Comparison of ENCODE assay signal across 16 mouse cellular contexts in the genomic region with DNA sequence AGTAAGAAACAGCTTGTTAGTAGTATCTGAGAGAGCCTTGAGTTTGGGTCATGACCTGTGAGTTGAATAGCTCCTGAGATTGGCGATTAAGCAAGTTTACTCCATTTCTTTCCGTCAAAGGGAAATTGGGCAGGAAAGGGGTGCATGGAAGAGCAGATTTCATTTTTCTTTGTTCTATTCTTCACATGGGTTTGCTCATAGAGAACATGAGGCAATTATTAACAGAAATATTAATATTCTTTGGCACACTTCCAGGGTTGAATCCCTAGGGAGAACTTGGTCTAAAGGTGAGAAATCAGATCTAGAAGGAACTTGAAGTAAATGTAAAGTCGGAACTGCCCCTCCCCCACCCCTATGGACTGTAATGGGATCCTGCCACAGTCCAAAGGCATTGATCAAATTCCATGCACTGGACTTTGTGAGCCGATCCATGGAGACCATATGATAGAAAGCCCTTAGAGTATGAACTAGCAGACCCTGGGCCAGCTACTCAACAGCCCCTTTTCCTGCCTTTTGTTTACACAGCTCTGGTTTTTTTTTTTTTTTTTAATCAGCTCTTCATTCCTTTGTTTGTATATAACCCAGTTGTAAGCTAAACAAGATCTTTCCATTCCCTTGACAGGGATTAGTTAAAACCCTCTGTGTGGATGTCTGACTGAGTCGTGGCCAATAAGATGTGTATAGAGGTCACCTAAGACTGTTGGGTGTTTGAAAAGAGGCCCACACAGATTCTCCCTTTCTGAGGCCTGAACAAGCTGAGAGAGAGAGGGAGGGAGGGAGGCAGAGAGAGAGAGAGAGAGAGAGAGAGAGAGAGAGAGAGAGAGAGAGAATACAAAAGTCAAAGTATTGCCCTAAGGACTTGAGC. TPM values are rescaled to one million over a fixed set of nuclear protein-coding genes. Genes with fewer than 3 reads are reported as not detected.
DNase-seq lines count a peak whose midpoint lies in the region; ATAC-seq and TF ChIP-seq lines count a peak whose summit lies in the region.
"Had no signal": no experiment of that assay in that cellular context is flagged by ENCODE, and none has a peak within 500 bp of the region (broad histone marks: within the 10 kb centered on the region; RNA-seq: fewer than 3 reads in every experiment).

No protein-coding gene starts in this region.

- no peak for TF ChIP-seq CTCF in small intestine, adult 2 months (IDR thresholded peaks at IDR 0.05; ENCODE audit: extremely low read depth, insufficient read length, insufficient replicate concordance, low read depth, low read length)

- WGBS in hindbrain, embryonic 11.5 days, result 61% methylated on average over 5 of the region's 5 CpGs
- 56% methylated on average over 5 of the region's 5 CpGs for WGBS in hindbrain, embryonic 12.5 days
- WGBS in lung, embryonic 15.5 days, result 19% methylated on average over 5 of the region's 5 CpGs
- 25% methylated on average over 5 of the region's 5 CpGs for WGBS in embryonic facial prominence, embryonic 11.5 days
- WGBS in small intestine, adult 2 months, result 18% methylated on average over 5 of the region's 5 CpGs

- no peaks in the 10 kb centered on the region for H3K9me3 ChIP-seq in hindbrain, embryonic 11.5 days (ENCODE audit: control insufficient read depth, low read length)
- H3K9me3 ChIP-seq in hindbrain, embryonic 12.5 days (replicated peaks), result no peaks in the 10 kb centered on the region
- no peaks in the 10 kb centered on the region for H3K9me3 ChIP-seq in lung, embryonic 15.5 days
- no peaks in the 10 kb centered on the region for H3K9me3 ChIP-seq in embryonic facial prominence, embryonic 11.5 days (replicated peaks; ENCODE audit: control insufficient read depth, low read length)
- H3K9me3 ChIP-seq: forebrain, embryonic 10.5 days; heart, embryonic 10.5 days had no signal

- no peak overlapping the region for H3K27ac ChIP-seq in hindbrain, embryonic 11.5 days (ENCODE audit: low read depth, low read length)
- no peak overlapping the region for H3K27ac ChIP-seq in hindbrain, embryonic 12.5 days
- peak overlapping the region; percentile 67 for H3K27ac ChIP-seq in lung, embryonic 15.5 days
- H3K27ac ChIP-seq in embryonic facial prominence, embryonic 11.5 days (replicated peaks; ENCODE audit: low read depth, low read length), result no peak overlapping the region
- peak overlapping the region; percentile 70 for H3K27ac ChIP-seq in small intestine, adult 2 months (ENCODE audit: insufficient read depth, low read depth, low read length)
- H3K27ac ChIP-seq: forebrain, embryonic 10.5 days; heart, embryonic 10.5 days had no signal

- H3K4me2 ChIP-seq in hindbrain, embryonic 11.5 days (replicated peaks; ENCODE audit: low read depth, low read length), result no peak overlapping the region
- H3K4me2 ChIP-seq in hindbrain, embryonic 12.5 days (replicated peaks), result no peak overlapping the region
- H3K4me2 ChIP-seq in lung, embryonic 15.5 days, result no peak overlapping the region
- H3K4me2 ChIP-seq in embryonic facial prominence, embryonic 11.5 days (ENCODE audit: low read depth, low read length), result no peak overlapping the region

- ATAC-seq in hindbrain, embryonic 11.5 days (ENCODE audit: low FRiP score), result no peak
- ATAC-seq in hindbrain, embryonic 12.5 days (ENCODE audit: low FRiP score), result no peak
- peak; percentile 78; the same call in 1 of the 2 replicates for ATAC-seq in lung, embryonic 15.5 days (ENCODE audit: borderline replicate concordance, extremely low read depth, low FRiP score, low TSS enrichment)
- ATAC-seq in embryonic facial prominence, embryonic 11.5 days (replicated peaks; ENCODE audit: insufficient number of reproducible peaks, low FRiP score, low TSS enrichment, low read depth), result peak; percentile 78; the same call in 1 of the 2 replicates

- no peaks in the 10 kb centered on the region for H3K4me1 ChIP-seq in hindbrain, embryonic 11.5 days (replicated peaks; ENCODE audit: control insufficient read depth, insufficient read depth, low read length)
- H3K4me1 ChIP-seq in hindbrain, embryonic 12.5 days, result no peaks in the 10 kb centered on the region
- peaks cover 28% of the 10 kb centered on the region for H3K4me1 ChIP-seq in lung, embryonic 15.5 days
- no peaks in the 10 kb centered on the region for H3K4me1 ChIP-seq in embryonic facial prominence, embryonic 11.5 days (ENCODE audit: control insufficient read depth, insufficient read depth, low read length)
- no peaks in the 10 kb centered on the region; the same call in 1 of the 2 replicates for H3K4me1 ChIP-seq in small intestine, adult 2 months (ENCODE audit: control insufficient read depth, insufficient read depth, insufficient read length, low read length)

- no peak overlapping the region for H3K4me3 ChIP-seq in hindbrain, embryonic 11.5 days (ENCODE audit: low read depth, low read length)
- no peak overlapping the region for H3K4me3 ChIP-seq in hindbrain, embryonic 12.5 days
- no peak overlapping the region for H3K4me3 ChIP-seq in lung, embryonic 15.5 days
- no peak overlapping the region for H3K4me3 ChIP-seq in embryonic facial prominence, embryonic 11.5 days (ENCODE audit: low read depth, low read length)
- no peak overlapping the region for H3K4me3 ChIP-seq in small intestine, adult 2 months (ENCODE audit: low read depth, low read length)
- H3K4me3 ChIP-seq: forebrain, embryonic 10.5 days; heart, embryonic 10.5 days had no signal

- peak; percentile 49 for DNase-seq in hindbrain, embryonic 11.5 days (ENCODE audit: low spot score)
- DNase-seq in lung, postnatal 36 days, result no peak
- peak; percentile 70 for DNase-seq in embryonic facial prominence, embryonic 11.5 days (ENCODE audit: low spot score)
- no peak for DNase-seq in cerebellum, postnatal 4 days (ENCODE audit: low spot score in 2 of 2)
- DNase-seq in right cerebral cortex, adult 18-20 months, result no peak
- DNase-seq: B cell, adult 2 months; cerebellum, adult 11 months; heart, postnatal 4 days; lung, adult 2 months; right cerebral cortex, postnatal 25 days; thymus, postnatal 36 days had no signal

- no peak overlapping the region for H3K9ac ChIP-seq in hindbrain, embryonic 11.5 days (ENCODE audit: low read depth, low read length)
- H3K9ac ChIP-seq in hindbrain, embryonic 12.5 days, result no peak overlapping the region
- H3K9ac ChIP-seq in lung, embryonic 15.5 days, result no peak overlapping the region
- H3K9ac ChIP-seq in embryonic facial prominence, embryonic 11.5 days (replicated peaks; ENCODE audit: low read length), result no peak overlapping the region

- no peak for TF ChIP-seq POLR2A in small intestine, adult 2 months (IDR thresholded peaks at IDR 0.05; ENCODE audit: low read depth, low read length)

- no peaks in the 10 kb centered on the region for H3K36me3 ChIP-seq in hindbrain, embryonic 11.5 days (ENCODE audit: control insufficient read depth, insufficient read depth, low read length)
- H3K36me3 ChIP-seq in hindbrain, embryonic 12.5 days, result no peaks in the 10 kb centered on the region
- no peaks in the 10 kb centered on the region for H3K36me3 ChIP-seq in lung, embryonic 15.5 days
- no peaks in the 10 kb centered on the region for H3K36me3 ChIP-seq in embryonic facial prominence, embryonic 11.5 days (replicated peaks; ENCODE audit: control insufficient read depth, insufficient read depth, low read depth, low read length)
- no peaks in the 10 kb centered on the region for H3K36me3 ChIP-seq in small intestine, adult 2 months (ENCODE audit: control insufficient read depth, insufficient read depth, low read length)
- H3K36me3 ChIP-seq: forebrain, embryonic 10.5 days; heart, embryonic 10.5 days had no signal

- H3K27me3 ChIP-seq in hindbrain, embryonic 11.5 days (ENCODE audit: control insufficient read depth, insufficient read depth, low read length), result no peaks in the 10 kb centered on the region
- H3K27me3 ChIP-seq in hindbrain, embryonic 12.5 days, result no peaks in the 10 kb centered on the region
- H3K27me3 ChIP-seq in lung, embryonic 15.5 days, result no peaks in the 10 kb centered on the region
- H3K27me3 ChIP-seq in embryonic facial prominence, embryonic 11.5 days (ENCODE audit: control insufficient read depth, insufficient read depth, low read length), result no peaks in the 10 kb centered on the region
- H3K27me3 ChIP-seq in small intestine, adult 2 months (ENCODE audit: control insufficient read depth, insufficient read depth, low read length), result no peaks in the 10 kb centered on the region

RNA-seq across cellular contexts. Expression of a gene that starts 22.3 kb away (rescaled TPM):
- 9.1 and 20.0 TPM in 2 replicates for polyA plus RNA-seq in hindbrain, embryonic 11.5 days (2014; fragmentation: Nextera tagmentation; extraction: Ambion mirVana)
- 11.2 and 13.4 TPM in 2 replicates for polyA plus RNA-seq in hindbrain, embryonic 12.5 days (2016; fragmentation: Nextera tagmentation; extraction: Ambion mirVana)
- polyA plus RNA-seq in lung, embryonic 15.5 days (2015; fragmentation: Nextera tagmentation; extraction: Ambion mirVana), result 18.2 and 26.3 TPM in 2 replicates
- 13.5 and 15.3 TPM in 2 replicates for polyA plus RNA-seq in embryonic facial prominence, embryonic 11.5 days (2014; fragmentation: Nextera tagmentation; extraction: Ambion mirVana)
- 0.29 and 0.56 TPM in 2 replicates for polyA plus RNA-seq in small intestine, adult 2 months (2012; rRNA removed)

Comparison
In these comparisons a context has a peak if more than half of its experiments do, and no peak if none do; other contexts are left out.
1. ATAC-seq: peak in lung, embryonic 15.5 days (single experiment) and embryonic facial prominence, embryonic 11.5 days (single experiment); none in hindbrain, embryonic 11.5 days (single experiment) and hindbrain, embryonic 12.5 days (single experiment).
2. DNase-seq: peak in hindbrain, embryonic 11.5 days (single experiment) and embryonic facial prominence, embryonic 11.5 days (single experiment); none in lung, postnatal 36 days (single experiment), cerebellum, postnatal 4 days (0 of 2) and right cerebral cortex, adult 18-20 months (single experiment).
3. H3K27ac ChIP-seq: peak in lung, embryonic 15.5 days (single experiment) and small intestine, adult 2 months (single experiment); none in hindbrain, embryonic 11.5 days (single experiment), hindbrain, embryonic 12.5 days (single experiment) and embryonic facial prominence, embryonic 11.5 days (single experiment).